Mouse (Mus musculus) heart, postnatal 0 days (tissue): ENCODE measurements at regions not wholly inside any gene's neighbourhood (a gene's known extent, or its start where the extent isn't known, plus 50 kb on each side); places are given as distances from the start of the nearest gene placed in this dataset.

Experiments
- CTCF ChIP-seq: IDR thresholded peaks from 2 replicates; pipeline ENCODE4 v1.5.1; 2016; ENCODE audit warnings: antibody characterized with exemption, control low read depth, low read depth
- EP300 ChIP-seq: IDR thresholded peaks from 2 replicates; pipeline ENCODE4 v1.6.1; 2016; ENCODE audit warnings: antibody characterized with exemption, low read depth

DNA sequence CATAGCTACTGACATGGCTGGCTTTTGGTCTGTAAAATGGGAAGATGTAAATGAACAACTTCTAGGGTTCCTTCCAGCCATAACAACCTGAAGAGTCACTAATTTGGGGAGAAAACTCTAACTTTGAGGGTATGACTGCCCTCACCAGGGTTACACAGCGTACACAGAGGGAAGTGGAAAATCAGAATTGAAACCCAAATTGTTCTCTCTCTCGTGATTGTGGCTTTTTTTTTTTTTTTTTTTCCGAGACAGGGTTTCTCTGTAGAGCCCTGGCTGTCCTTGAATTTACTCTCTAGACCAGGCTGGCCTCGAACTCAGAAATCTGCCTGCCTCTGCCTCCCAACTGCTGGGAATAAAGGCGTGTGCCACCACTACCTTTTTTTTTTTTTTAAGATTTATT is 80.4 kb upstream of the Pmfbp1 start:
- TF ChIP-seq CTCF: no peak
- TF ChIP-seq EP300: no peak
